Mouse (Mus musculus) urinary bladder, postnatal 36 days (tissue): ENCODE measurements around the gene Slc7a8.
A peak's percentile ranks its signal among the peaks of the same experiment; 100 is the strongest.

ENCODE experiments used
- DNase-seq, 2 experiments: peaks; one replicate each; pipeline ENCODE4 v3.0.0; 2022; ENCODE audit warnings: low spot score in 2 of 2, mixed read lengths in 1 of 2

Slc7a8 gene

DNA sequence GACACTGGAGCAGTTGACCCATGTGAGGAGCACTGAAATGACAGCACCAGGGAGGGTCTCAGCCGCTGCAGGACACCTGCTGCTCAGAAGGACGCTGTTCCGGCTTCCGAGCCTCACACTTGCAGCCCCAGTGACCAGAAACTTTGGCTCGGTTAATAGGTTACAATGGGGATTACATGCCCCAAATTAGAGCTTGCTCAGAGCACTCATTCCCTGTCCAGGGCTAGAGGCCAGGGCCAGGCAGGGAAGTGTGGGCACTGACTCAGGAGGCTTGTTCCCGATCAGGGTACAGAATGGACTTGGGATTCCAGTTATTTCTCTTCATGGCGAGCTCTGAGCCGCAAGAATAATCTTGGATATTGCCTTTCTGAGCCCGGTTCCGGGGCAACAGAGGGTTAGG, 44.1 kb downstream of the Slc7a8 start:
- DNase-seq: no peak

DNA sequence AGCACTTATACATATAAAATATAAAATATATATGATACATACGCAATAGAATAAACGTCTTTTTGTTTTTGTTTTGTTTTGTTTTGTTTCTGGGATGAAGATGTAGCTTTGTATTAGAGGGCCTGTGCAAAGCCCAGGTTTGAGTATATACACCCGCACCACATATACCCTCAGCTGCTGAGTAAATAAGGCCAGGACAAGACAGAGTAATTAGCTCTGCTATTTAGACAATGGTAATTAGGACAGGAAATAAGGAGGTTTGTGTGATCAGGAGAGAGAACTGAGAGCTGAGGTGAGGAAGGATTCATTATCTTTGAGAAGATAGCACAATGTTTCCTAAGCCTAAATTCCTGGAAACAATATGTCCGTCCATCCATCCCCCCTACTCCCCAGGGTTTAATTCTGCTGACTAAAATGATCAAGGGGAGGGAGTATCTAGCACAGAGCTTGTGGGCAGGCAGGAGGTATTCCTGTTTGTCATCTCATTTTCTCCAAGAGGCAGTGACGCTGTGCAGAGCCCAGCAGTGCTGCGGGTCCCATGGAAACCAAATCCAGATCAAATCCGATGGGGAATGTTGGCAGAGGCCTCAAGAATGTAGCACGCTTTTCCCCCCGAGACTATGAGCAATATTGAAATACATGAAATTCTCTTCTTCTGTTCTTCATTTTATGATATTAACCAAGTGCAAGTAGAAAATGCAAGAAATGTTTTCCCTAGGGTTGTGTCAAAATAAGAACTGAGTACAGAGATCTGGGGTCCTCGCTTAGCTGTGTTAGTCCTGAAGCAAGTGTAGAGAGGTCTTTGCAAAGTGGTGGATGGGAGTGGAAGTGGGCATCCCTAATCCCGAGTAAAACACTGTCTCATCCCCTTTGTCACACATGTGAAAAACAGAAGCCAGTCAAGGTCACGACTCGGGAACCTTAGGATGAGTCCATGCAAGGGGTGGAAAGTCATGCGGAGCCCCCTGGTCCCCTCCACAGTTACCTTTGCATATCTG, 44.9 kb downstream of the Slc7a8 start:
- no peak for DNase-seq

DNA sequence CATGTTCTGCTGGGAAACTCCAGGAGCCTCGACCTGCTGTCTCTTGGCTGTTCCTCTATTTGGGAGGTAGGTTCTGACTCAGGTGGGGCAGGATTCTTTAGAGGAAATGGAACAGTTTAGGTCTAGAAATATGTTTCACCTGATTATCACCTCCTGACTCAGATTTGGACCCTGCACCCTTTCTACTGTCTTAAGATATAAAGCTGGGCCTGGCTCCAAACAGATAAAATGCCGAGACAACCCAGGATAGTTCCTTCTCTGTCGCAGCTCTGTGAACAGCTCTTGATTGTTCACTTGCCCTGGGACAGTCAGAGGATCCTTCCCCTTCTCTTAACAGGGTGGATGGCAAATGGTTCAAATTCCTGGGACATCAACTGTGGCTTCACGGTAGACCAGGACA, 46.5 kb downstream of the Slc7a8 start:
- no peak for DNase-seq

DNA sequence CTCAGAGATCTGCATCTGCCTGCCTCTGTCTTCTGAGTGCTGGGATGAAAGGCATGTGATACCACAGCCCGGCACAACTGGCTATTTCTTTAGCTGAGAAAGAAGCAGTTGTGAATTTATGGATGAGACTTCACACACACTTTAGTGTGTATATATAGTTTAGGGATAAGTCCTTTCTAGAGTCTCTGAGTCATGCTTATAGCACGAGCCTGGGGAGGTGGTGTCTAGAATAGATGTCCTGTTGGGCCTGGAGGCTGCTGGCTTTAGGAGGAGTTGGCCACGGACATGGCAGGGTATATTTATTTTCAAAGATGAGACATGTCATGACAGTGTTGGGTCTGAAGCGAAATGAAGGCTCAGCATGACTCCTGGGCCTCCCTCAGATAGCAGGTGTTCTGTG, 47.7 kb downstream of the Slc7a8 start:
- DNase-seq: no peak

DNA sequence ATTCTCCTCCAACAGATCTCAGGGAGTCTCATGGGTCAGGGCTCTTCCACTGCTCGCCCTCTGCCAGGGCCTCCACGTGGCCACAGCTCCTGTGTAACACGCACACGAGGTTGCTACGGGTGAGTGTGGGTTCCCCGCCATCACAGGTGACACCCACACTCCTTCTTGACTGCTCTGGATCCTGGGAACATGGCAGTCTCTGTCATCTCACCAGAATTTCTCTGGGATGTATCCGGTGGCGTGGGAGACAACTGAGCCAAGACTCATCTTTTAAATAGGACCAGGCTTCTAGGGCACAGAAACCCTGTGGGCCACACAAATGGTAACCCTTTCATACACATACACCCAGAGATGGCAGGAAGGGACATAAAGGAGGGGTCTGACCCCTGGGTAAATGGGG, 49.5 kb downstream of the Slc7a8 start:
- no peak for DNase-seq

DNA sequence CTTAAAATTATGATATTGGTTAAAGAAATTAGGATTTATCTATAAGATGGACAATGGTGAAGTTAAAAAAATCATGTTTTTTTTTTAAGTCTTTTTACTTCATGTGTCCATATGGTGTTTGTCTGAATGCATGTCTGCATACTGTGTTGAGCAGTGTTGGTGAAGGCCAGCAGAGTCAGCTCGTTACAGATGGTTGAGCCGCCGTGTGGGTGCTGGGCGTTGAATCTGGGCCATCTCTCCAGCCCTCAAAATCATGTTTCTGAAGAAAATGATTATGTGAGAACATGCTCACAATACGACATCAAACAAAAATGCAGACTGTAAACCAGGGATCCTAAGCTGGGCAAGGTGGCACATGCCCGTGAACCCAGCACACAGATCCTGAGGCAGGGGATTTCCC, 51.4 kb downstream of the Slc7a8 start:
- no peak for DNase-seq

DNA sequence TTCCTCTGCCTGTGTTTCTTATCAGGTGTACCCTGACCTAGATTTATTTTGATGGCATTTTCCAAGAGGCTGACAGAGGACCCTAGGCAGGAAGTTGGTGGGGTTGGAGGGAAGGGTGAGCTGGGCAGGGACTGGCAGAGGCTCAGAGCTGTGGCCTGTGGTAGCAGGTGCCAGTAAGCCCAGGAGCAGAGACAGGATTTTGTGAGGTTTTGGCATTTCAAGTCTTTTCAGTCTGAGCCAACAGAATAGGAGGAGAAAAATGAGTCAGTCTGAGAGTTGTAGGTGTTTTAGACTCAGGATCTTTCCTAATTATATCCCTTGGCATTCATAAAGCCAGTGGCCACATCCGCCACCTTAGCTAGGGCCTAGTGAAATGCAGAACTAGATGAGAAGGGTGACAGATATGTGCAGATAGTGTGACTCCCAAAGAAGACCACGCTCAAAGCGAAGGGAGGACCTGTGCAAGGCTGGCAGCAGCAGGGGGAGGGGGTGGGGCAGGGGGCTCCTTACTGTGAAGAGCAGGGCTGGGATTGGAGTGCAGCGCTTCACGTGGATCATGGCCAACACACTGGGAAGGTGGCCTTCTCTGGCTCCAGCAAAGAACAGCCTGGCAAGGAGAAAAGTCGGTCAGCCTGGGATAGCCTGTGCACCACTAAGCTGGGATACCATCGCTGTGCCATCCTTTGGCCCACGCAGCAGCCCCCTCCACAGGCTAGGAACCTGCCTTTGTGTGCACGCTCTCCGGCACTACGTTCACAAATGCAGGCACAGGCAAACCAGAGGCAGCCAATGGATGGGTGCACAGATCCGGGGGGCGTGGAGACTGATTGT, 52.7 kb downstream of the Slc7a8 start:
- DNase-seq: no peak

DNA sequence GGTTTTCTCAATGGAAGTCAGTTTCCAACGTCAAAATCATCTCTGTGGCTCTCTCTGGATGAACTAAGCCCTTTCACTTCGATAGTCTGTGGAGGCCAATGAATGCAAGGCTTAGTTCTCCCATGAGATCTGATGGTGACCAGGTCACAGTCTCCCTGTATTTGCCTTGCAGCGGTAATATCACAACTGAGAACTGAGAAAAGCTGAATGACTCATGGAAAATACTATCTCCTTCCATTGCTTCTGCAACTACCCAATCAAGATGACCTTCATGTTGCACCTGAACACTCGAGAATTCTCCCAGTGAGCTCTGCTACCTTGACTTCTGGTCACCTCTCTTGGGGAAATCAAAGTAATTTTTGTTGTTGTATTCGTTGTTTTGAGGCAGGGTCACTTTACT, 54.2 kb downstream of the Slc7a8 start:
- no peak for DNase-seq

DNA sequence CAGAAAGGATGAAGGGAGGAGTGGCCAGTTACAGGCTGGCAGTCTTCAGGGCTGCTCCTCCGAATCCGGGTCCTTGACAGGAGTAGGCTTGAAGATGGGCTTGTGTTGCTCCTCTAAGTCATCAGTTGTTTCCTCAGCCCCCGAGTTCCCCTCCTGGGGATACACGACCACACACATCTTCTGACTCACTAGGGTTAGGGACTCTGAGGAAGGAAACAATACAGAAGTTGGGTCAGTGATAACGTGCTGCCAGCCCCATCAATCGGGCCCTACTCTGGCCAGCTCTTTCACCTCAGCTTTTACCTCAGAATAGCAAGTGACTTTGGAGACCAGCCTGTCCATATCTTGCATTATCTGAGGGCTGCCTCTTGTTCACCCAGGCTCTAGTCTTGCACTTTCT, 57.7 kb downstream of the Slc7a8 start:
- DNase-seq: no peak

DNA sequence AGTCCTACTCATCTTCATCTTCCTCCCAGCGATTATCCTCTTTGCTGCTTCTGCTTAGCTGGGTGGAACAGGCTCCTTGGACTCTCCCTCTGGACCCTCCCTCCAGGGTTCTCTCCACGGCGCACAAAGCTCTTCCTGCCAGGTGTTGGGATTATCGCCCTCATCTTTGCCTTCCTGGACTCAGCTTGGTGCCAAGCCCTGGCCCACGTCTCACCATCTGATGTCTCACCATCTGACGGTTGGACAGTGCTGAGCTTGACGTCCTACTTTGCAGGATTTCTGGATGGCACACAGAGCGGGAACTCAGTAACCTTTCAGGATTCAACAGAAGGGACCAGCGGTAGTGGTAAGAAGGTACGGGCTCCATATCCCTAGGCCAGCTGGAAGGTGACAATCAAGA, 60.0 kb downstream of the Slc7a8 start:
- no peak for DNase-seq

DNA sequence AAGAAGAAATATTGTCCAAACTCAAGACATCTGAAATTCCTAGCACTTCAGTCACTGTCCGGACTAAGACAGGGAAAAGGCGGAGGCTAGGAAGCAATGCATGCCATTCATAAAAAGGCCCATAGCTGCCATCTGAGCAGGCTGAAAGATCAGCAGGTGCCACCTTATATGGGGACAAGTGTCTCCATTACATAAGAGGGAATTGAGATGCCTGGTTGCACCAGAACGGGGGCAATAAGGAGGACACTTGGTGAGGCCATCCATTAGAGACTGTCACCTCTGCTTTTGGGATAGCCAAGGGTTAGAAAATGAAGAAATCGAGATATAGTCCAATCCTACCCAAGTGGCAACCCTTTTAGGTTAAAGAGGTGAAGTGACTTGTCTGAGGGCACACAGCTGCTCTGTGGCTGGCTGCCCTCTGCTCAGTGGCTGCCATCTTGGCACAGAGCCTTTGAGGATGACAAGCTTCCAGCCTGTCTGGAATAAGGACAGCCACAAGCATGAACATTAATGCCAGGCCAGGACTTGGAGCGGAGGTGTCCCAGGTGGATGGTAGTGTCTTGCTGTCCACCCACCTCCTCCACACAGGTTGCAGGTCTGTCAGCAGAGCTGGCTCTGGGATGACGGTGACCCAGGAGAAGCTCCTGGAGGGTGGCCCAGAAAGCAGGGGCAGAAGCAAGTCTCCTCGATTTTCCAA, 60.9 kb downstream of the Slc7a8 start:
- DNase-seq: no peak

DNA sequence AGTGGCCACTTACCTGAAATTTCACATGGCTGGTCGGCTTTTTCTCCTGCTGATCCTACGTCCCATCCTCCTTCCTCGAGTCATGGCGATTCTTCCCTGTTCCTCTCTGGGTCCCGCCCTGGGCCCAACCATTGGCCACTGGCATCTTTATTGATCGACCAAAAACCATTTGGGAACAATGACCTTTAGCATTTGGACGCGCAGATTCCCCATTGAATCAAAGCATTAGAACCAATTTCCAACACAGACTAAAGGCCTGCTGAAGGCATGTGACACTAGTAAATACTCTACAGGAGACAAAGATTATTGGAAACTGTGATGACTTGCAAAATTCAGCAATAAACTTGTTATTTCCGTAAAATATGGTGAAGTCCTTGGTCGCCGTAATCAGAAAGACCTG, 61.7 kb downstream of the Slc7a8 start:
- no peak for DNase-seq

DNA sequence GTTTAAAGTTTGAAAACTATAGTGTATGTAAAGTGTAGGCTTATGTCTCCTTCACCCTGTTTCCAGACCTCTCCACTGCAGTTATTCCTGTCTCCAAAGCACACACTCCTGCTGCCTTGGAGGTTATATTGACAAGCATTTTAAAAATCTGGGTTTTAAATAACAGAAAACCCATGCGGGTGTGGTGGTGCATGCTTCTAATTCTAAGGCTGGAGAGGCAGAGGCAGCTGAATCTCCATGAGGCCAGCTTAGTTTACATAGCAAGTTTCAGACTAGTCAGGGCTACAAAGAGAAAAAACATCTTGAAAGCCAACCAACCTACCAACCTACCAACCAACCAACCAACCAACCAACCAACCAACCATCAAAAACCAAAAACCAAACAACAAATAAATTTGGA, 66.3 kb downstream of the Slc7a8 start:
- no peak for DNase-seq

DNA sequence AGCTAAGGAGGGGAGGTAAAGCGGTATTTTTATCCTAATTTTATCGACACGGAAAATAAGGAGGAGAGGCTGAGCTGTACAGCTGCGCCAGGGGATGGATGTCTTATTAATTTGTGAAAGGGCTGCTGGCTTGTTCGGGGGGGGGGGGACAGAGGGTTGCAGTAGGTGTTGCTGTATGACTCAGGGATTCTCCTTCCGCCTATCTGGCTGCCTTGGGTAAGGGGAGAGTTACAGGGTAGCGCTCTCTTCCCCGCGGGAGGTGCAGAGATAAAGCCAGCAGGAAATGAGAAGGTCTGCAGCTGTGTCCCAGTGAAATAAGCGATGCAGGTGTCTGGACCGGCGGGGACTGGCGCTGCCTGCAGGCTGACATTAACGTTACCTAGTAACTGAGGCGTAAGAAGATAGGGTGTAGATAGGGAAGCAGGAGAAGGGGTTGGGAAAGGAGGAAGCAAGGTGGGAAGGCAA, 67.1 kb downstream of the Slc7a8 start:
- DNase-seq: no peak

DNA sequence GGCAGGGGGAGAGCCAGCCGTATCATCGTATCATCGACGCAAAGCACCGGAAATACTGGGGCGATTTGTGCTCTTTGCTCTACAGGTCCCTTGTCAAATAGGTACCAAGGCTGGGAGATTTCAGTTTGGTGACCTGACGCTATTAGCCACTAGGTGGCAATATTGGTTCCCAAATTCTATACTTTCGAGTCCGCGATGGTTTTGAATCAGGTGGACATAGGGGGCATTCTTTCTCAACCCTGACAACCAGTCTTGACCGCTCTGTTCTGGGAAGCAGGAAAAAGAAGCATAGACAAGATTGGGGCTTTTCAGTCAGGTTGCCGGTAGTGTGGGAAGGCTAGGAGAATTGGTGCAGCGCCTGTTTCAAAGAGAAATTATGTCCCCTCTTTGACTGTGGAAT, 67.6 kb downstream of the Slc7a8 start:
- DNase-seq: peak; percentile 48 to 64

DNA sequence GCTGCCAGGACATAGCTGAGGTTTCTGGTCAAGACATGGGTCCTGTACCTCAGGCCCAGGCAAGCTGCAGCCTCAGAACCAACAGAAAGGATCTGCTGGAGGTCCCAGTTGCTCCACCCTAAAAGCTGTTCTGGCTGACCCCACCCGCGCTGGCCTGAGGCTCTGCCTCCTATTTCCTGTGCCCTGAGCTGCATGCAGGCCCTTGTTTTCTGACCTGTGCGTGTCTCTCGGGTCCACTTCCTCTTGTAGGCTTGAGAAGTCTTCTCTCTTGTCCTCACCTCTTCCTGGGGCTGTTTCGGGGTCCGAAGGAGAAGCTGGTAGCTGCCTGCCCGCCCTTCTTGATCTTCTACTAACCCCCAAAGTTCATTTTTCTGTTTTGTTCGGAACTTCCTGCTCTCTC, 68.9 kb downstream of the Slc7a8 start:
- DNase-seq: peak in 1 of 2 experiments; percentile 19

DNA sequence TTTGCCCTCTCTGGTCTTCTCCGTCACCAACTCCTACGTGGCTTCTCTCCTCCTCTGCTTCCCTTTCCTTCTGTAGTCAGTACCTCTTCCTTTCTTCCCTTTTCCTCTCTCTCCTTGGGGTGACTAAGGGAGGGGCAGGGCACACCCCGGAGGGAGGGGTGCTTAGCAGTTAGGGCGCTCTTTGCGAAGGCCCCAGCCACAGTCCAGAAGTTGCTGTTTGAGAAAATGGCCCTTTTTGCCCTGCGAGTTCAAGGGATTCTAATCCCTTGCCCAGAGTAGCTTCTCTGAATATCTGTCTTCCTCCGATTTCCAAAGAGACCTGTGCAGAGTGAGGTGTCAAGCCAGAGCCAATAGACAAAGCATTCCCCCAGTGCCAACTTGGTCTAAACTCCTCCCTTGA, 69.7 kb downstream of the Slc7a8 start, which contains the start of gene Cebpe:
Gene Cebpe, minus strand, starts transcription at position 101 of the 400 bp plus-strand sequence.
- DNase-seq: no peak

DNA sequence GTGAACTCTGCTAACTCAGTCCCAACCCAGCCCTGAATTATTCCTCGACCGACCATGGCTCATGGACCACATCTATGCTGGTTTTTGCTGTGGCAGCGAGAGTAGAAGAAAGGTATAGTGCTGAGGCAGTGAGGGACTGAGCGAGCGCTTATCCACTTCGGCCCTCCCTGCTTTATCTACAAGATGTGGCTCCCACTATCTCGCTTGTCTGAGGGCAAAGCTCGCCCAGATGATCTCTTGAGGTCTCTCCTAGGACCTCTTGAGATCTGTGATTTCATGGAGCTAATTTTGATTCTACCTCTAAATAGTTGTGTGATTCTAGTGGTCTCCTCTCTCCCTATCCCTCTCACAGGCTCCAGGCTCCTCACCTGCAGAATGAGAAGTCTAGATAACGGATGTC, 72.7 kb downstream of the Slc7a8 start:
- DNase-seq: no peak

DNA sequence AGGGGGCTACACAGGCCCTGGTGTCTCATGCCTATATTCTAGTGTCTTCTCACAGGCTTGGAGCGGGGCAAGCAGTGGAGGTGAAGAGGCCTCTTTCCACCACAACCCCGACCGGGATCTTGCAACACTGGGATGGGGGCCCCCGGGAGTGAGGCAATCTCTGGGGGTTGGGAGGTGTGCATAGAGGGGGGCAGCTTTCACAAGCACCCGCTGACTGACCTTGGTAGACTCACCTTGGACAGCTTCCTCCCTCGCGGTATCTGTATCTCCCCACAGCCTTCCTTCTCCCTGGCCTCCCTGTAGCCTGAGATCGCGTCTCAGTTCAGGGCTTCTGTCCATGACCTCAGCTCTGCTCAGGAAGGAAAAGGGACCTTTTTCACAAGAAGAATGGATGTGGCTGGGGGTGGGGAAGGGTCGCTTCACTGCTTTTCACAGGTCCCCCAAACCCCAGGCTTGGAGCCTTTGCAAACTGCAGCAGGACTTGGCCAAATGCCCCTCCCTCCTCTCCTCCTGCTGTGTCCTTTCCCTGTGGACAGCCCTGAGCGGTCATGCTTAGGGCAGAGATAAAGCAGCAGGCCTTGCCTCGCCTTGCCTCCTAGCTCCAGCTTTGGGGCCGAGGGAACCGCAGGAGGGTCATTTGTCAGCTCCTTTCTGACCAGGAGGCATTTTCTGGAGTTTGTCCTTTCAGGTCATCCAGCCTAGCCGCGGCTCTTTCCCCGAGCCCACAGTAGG, 75.0 kb downstream of the Slc7a8 start:
- no peak for DNase-seq

DNA sequence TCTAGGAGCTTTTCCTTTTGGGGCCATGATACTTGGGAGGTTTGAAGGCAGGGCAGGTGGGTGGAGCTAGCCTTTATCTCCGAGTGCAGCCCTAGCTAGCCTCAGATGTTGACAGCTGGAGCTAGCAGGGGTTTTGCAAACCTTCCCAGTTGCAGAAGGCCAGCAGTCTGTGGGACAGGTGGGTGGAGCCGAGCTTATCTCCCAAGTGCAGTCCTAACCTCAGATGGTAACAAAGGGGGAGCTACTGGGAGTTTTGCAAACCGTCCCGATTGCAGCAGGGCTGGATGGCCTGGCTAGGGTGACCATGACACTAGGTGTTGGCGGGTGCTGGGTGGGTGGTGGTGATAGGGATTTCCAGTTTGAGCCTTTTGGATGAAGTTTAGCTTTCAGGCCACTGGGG, 75.9 kb downstream of the Slc7a8 start:
- DNase-seq: no peak

DNA sequence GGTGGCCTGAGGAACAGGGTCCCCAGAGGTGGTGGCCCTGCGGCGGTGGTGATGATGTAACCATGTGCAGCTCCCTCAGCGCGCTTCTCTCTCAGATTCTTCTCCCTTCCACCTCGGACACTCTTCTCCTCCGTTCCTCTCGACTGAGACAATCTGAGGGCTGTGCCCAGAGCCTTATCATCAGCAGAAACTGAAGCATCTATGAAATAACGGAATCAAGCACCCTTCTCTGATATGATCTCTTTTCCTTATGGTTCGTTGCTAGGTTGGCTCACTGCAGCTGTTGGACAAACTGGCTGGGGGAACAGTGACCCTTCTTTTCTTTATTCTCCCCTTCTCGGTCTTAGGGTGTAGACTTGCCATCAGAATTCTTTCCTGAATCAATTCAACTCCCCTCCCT, 78.5 kb downstream of the Slc7a8 start:
- no peak for DNase-seq
